Mouse (Mus musculus): ENCODE data around the gene E130114P18Rik. TPM values are rescaled to one million over a fixed set of nuclear protein-coding genes. Genes with fewer than 3 reads are reported as not detected.

E130114P18Rik gene
- polyA plus RNA-seq (2015; fragmentation: Nextera tagmentation; extraction: Ambion mirVana) = 11.6 and 12.1 TPM in 2 replicates

DNA sequence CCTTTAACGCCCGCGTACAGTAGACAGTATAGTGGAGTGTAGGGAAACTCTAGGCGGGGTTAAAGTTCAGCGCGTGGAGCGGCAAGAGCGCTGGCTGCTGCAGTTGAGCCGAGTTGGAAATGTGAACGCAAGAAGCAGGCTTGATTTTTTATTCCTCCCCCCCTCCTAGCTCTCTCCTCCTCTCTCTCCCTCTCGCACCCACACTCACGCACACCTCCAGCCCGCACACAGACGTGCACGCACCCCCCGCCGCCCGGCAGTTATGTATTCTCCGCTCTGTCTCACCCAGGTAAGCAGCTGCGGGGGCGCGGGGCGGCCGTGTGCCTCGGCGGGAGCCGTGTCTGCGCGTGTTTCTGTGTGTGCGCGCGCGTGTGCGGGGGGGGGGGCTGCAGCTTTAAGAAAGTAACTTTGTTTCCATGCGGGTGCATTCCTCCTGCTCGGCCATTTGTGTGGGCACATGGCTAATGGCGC is at the start of gene E130114P18Rik:
TSS of gene E130114P18Rik (minus strand) at position 373 of the 471 bp plus-strand sequence.
- under 1% methylated on average over 36 of the region's 37 CpGs for WGBS
- H3K36me3 ChIP-seq (ENCODE audit: control insufficient read depth, insufficient read depth, low read length) = no peaks in the 10 kb centered on the region
- H3K27ac ChIP-seq (ENCODE audit: low read length) = peak within 1 kb of the TSS; percentile 86
- H3K4me3 ChIP-seq (ENCODE audit: low read depth, low read length) = peak within 1 kb of the TSS; percentile 79
- H3K4me2 ChIP-seq (ENCODE audit: low read length) = peak within 1 kb of the TSS; percentile 95
- H3K9ac ChIP-seq (ENCODE audit: low read depth, low read length) = peak within 1 kb of the TSS; percentile 83
- H3K4me1 ChIP-seq (ENCODE audit: control insufficient read depth, insufficient read depth, low read length) = peaks cover 6% of the 10 kb centered on the region; the same call in 1 of the 2 replicates
- H3K9me3 ChIP-seq (replicated peaks; ENCODE audit: control insufficient read depth, low read length, poor library complexity, severe bottlenecking) = 0 out of 2 replicates have a peak, but pooled peaks cover under 1% of the 10 kb centered on the region
- ATAC-seq = peak; percentile 80
- H3K27me3 ChIP-seq (ENCODE audit: control insufficient read depth, insufficient read depth, low read depth, low read length) = peaks cover 3% of the 10 kb centered on the region; the same call in 1 of the 2 replicates

DNA sequence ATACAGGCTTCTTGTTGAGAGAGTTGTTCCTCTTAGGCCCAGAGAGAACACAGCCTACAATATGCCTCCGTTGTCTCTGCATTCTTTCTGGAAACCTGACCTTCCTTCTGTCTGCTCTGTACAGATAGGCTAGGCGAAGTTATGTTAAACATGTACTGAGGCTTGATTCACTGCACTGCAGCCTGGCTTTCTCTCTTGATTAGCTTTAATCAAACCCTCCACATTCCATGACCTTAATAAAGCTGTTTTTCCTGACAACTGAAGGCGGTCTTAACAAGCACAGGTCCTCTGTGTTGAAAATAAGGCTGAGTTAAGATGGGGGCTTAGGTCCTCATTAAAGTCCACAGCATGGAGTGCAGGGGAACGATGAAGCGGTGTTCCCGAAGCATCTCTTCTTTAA is 49.2 kb upstream of the E130114P18Rik start:
- peaks cover 13% of the 10 kb centered on the region for H3K4me1 ChIP-seq (ENCODE audit: control insufficient read depth, insufficient read depth, low read length)
- H3K36me3 ChIP-seq (ENCODE audit: control insufficient read depth, insufficient read depth, low read length) = no peaks in the 10 kb centered on the region
- H3K9me3 ChIP-seq (replicated peaks; ENCODE audit: control insufficient read depth, low read length, poor library complexity, severe bottlenecking) = no peaks in the 10 kb centered on the region
- H3K27me3 ChIP-seq (ENCODE audit: control insufficient read depth, insufficient read depth, low read depth, low read length) = no peaks in the 10 kb centered on the region; the same call in 1 of the 2 replicates
- WGBS = 42% methylated on average over 6 of the region's 6 CpGs
- H3K4me3 ChIP-seq (ENCODE audit: low read depth, low read length) = no peak overlapping the region
- H3K27ac ChIP-seq (ENCODE audit: low read length) = no peak overlapping the region
- no peak overlapping the region for H3K4me2 ChIP-seq (ENCODE audit: low read length)
- H3K9ac ChIP-seq (ENCODE audit: low read depth, low read length) = 0 out of 2 replicates have a peak overlapping the region, but pooled peaks have one; percentile 3
- no peak for ATAC-seq

DNA sequence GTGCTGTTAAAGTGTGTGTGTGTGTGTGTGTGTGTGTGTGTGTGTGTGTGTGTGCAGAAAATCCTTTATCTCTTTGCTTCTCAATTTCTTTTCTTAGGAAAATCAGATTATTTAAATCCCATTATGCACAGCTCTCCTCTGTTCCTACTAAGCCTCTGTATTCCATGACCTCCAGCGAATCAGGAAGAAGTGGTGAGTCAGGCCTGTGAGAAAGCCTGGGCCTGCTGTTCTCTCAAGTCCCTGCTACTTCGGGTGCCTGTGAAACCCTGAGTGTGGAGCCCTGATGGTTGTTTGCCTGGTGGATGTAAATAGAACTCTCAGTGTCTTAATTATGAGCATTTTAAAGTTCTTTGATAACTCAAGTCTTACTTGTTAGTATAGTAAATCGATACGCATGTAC is 48.0 kb upstream of the E130114P18Rik start:
- H3K4me3 ChIP-seq (ENCODE audit: low read depth, low read length) = no peak overlapping the region
- no peak overlapping the region for H3K4me2 ChIP-seq (ENCODE audit: low read length)
- 42% methylated on average over 4 of the region's 4 CpGs for WGBS
- ATAC-seq = peak; percentile 82
- peaks cover 13% of the 10 kb centered on the region for H3K4me1 ChIP-seq (ENCODE audit: control insufficient read depth, insufficient read depth, low read length)
- H3K9ac ChIP-seq (ENCODE audit: low read depth, low read length) = no peak overlapping the region
- H3K9me3 ChIP-seq (replicated peaks; ENCODE audit: control insufficient read depth, low read length, poor library complexity, severe bottlenecking) = no peaks in the 10 kb centered on the region
- no peaks in the 10 kb centered on the region for H3K36me3 ChIP-seq (ENCODE audit: control insufficient read depth, insufficient read depth, low read length)
- H3K27ac ChIP-seq (ENCODE audit: low read length) = no peak overlapping the region
- no peaks in the 10 kb centered on the region; the same call in 1 of the 2 replicates for H3K27me3 ChIP-seq (ENCODE audit: control insufficient read depth, insufficient read depth, low read depth, low read length)

DNA sequence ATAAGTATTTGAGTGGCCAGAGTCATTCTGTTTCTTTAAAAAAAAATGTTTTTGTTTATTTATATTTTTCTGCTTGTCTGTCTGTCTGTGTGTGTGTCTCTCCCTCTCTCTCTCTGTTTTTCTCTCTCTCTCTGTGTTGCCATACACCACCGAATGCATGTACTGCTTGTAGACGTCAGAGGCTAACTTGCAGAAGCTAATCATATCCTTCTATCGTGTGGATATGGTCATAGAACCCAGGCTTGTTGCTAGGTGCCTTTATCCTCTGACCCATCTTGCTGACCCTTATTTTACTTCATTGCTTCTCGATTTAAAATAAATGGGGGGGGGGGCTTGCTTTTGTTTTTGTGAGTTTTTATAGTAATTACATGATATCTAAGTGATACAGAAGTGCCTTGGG is 47.6 kb upstream of the E130114P18Rik start:
- H3K4me3 ChIP-seq (ENCODE audit: low read depth, low read length) = no peak overlapping the region
- no peak for ATAC-seq
- H3K9me3 ChIP-seq (replicated peaks; ENCODE audit: control insufficient read depth, low read length, poor library complexity, severe bottlenecking) = no peaks in the 10 kb centered on the region
- 15% methylated on average over 4 of the region's 4 CpGs for WGBS
- H3K4me2 ChIP-seq (ENCODE audit: low read length) = no peak overlapping the region
- H3K27me3 ChIP-seq (ENCODE audit: control insufficient read depth, insufficient read depth, low read depth, low read length) = no peaks in the 10 kb centered on the region; the same call in 1 of the 2 replicates
- H3K4me1 ChIP-seq (ENCODE audit: control insufficient read depth, insufficient read depth, low read length) = peaks cover 13% of the 10 kb centered on the region
- H3K36me3 ChIP-seq (ENCODE audit: control insufficient read depth, insufficient read depth, low read length) = no peaks in the 10 kb centered on the region
- H3K27ac ChIP-seq (ENCODE audit: low read length) = no peak overlapping the region
- H3K9ac ChIP-seq (ENCODE audit: low read depth, low read length) = no peak overlapping the region

DNA sequence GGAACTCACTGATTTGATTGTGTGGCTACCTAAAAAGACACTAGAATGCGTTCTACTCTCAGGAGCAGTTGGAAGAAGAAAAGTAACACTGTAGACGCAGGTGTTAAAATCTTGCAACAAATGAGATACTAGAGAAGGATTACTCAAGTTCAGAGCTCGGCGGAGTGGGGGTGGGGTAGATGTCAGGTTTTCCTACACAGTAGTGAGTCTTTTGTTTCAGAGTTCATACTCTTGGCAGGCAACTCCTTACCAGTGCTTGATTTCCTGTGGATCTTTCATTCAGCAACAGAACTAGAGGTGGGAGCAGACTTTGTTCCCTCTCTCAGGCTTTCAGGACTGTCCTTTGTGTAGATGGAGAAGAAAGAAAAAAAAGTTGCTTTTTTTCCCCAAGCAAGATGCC is 46.6 kb upstream of the E130114P18Rik start:
- Histone ChIP-seq H3K4me1 (ENCODE audit: control insufficient read depth, insufficient read depth, low read length) (peaks cover 13% of the 10 kb centered on the region), H3K36me3 (ENCODE audit: control insufficient read depth, insufficient read depth, low read length) (no peaks in the 10 kb centered on the region), H3K27me3 (ENCODE audit: control insufficient read depth, insufficient read depth, low read depth, low read length) (no peaks in the 10 kb centered on the region; the same call in 1 of the 2 replicates), H3K4me3 (ENCODE audit: low read depth, low read length) (no peak overlapping the region), H3K9ac (ENCODE audit: low read depth, low read length) (no peak overlapping the region), H3K4me2 (ENCODE audit: low read length) (no peak overlapping the region), H3K9me3 (replicated peaks; ENCODE audit: control insufficient read depth, low read length, poor library complexity, severe bottlenecking) (no peaks in the 10 kb centered on the region), H3K27ac (ENCODE audit: low read length) (no peak overlapping the region)
- no peak for ATAC-seq
- WGBS = 38% methylated on average over 4 of the region's 4 CpGs

DNA sequence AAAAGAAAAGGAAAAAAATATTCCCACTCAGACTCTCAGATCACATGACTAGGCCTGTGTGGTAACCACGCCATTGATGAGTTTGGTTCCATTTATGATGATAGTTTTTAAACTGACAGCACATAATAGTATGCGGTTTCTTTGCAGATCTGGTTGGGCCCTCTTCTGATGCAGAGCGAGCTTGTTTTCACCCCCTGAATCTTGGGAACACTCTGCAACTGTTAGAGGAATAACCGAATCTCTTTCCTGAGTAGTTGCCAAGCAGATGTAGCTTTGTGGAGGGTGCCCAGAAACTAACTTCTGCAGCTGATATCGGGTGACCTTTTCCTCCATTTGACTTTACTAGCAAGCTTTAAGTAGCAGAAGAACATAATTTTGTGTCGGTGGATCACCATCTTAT is 45.6 kb upstream of the E130114P18Rik start:
- WGBS = 88% methylated on average over 6 of the region's 6 CpGs
- Histone ChIP-seq H3K4me2 (ENCODE audit: low read length) (no peak overlapping the region), H3K36me3 (ENCODE audit: control insufficient read depth, insufficient read depth, low read length) (no peaks in the 10 kb centered on the region)

DNA sequence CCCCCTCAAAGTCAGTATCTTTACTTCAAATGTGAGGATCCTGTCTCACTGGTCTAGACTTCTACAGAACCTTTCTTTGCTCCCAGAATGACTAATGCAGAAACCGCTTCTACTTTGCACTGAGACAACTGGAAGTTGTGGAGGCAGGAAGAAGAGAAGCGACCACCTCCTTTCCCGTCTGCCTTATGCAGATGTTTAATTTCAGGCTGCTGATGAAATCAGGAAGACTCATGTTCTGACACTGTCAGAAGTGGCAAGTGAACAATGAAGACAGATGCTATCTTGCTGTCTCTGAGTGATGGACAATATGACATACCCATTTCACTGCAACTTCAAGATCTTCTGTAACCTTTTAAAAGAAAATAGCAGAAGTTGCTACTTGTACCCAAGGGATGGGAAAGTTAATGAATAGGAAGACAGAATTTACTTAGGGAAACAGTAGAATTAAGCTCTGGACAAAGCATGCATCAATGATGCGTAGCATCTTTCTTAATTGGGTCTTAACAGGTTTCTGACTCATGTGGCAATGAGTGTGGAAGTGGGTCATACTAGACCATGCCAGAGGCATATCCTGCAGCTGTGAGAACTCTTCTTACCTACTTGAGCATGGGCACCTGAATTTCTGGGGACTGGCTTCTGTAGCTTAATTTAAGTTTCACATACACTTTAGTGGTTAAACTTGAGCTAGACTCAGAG is 43.8 kb upstream of the E130114P18Rik start:
- no peak overlapping the region for H3K9ac ChIP-seq (ENCODE audit: low read depth, low read length)
- H3K4me1 ChIP-seq (ENCODE audit: control insufficient read depth, insufficient read depth, low read length) = peaks cover 9% of the 10 kb centered on the region
- no peak for ATAC-seq
- no peaks in the 10 kb centered on the region for H3K9me3 ChIP-seq (replicated peaks; ENCODE audit: control insufficient read depth, low read length, poor library complexity, severe bottlenecking)
- no peak overlapping the region for H3K4me3 ChIP-seq (ENCODE audit: low read depth, low read length)
- no peak overlapping the region for H3K4me2 ChIP-seq (ENCODE audit: low read length)
- no peak overlapping the region for H3K27ac ChIP-seq (ENCODE audit: low read length)
- H3K27me3 ChIP-seq (ENCODE audit: control insufficient read depth, insufficient read depth, low read depth, low read length) = no peaks in the 10 kb centered on the region
- no peaks in the 10 kb centered on the region for H3K36me3 ChIP-seq (ENCODE audit: control insufficient read depth, insufficient read depth, low read length)
- 89% methylated on average over 4 of the region's 4 CpGs for WGBS

More for the DNA sequence above, 45.6 kb upstream of the E130114P18Rik start:
- no peak overlapping the region for H3K9ac ChIP-seq (ENCODE audit: low read depth, low read length)
- peaks cover 13% of the 10 kb centered on the region for H3K4me1 ChIP-seq (ENCODE audit: control insufficient read depth, insufficient read depth, low read length)
- ATAC-seq = no peak
- H3K9me3 ChIP-seq (replicated peaks; ENCODE audit: control insufficient read depth, low read length, poor library complexity, severe bottlenecking) = no peaks in the 10 kb centered on the region
- H3K27me3 ChIP-seq (ENCODE audit: control insufficient read depth, insufficient read depth, low read depth, low read length) = no peaks in the 10 kb centered on the region; the same call in 1 of the 2 replicates
- no peak overlapping the region for H3K4me3 ChIP-seq (ENCODE audit: low read depth, low read length)
- no peak overlapping the region for H3K27ac ChIP-seq (ENCODE audit: low read length)

DNA sequence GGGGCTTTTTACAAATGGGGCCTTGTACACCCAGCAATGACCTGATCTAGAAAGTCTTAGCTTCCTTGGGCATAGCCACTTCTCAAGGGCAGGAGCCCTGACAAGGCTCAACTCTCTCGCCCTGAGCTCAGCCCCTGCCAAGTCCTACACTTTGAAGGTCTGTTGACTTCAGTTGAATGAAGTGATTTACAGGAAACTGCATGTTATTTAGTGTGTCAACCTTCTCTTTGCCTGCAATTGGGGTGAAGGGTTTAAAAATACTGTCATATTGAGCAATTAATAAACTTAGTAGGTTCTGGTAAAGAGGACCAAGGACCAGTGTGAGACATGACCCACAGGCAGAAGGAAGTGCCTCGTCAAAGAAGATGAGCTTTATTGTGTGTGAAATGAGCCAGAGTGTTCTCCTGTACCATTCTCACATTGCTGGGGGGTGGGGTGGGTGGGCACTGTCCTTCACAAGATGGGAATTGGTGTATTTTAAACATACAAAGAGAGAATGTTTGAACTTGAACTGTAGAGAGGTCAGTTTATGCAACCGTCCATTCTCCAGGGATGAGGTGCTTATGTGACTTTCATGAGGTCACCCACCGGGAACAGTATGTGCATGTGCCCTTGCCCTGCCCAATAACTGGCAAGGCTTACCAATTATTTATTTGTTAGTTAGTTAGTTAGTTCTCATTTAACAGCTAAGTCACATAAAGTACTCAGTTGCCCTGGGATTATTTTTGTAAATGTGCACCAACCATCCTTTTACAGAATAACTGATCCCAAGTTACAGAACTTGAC is 42.8 kb upstream of the E130114P18Rik start:
- no peaks in the 10 kb centered on the region for H3K9me3 ChIP-seq (replicated peaks; ENCODE audit: control insufficient read depth, low read length, poor library complexity, severe bottlenecking)
- no peaks in the 10 kb centered on the region for H3K36me3 ChIP-seq (ENCODE audit: control insufficient read depth, insufficient read depth, low read length)
- no peak overlapping the region for H3K4me2 ChIP-seq (ENCODE audit: low read length)
- no peaks in the 10 kb centered on the region for H3K27me3 ChIP-seq (ENCODE audit: control insufficient read depth, insufficient read depth, low read depth, low read length)
- no peak for ATAC-seq
- H3K4me1 ChIP-seq (ENCODE audit: control insufficient read depth, insufficient read depth, low read length) = peaks cover 6% of the 10 kb centered on the region
- 84% methylated on average over 4 of the region's 4 CpGs for WGBS
- H3K4me3 ChIP-seq (ENCODE audit: low read depth, low read length) = no peak overlapping the region
- H3K27ac ChIP-seq (ENCODE audit: low read length) = no peak overlapping the region
- H3K9ac ChIP-seq (ENCODE audit: low read depth, low read length) = no peak overlapping the region

DNA sequence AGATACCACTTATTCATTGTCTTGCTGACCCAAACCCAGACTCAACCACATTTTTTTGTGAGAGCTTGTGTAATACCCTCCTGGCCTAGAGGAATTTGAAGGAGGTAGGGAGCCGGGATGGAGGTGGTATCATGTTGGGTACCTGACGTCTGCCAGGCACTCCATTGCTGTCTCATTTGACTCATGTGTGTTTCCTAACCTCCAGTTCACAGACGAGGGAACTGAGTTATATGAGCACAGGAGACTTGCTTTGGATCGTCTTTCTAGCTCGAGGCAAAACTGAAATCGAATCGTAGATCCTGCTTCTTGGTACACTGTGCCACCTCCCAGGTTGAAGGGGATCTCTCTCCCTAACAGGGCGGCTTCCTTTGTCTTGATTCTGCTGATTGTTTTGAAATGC is 41.2 kb upstream of the E130114P18Rik start:
- H3K27me3 ChIP-seq (ENCODE audit: control insufficient read depth, insufficient read depth, low read depth, low read length) = no peaks in the 10 kb centered on the region
- no peaks in the 10 kb centered on the region; the same call in 1 of the 2 replicates for H3K4me1 ChIP-seq (ENCODE audit: control insufficient read depth, insufficient read depth, low read length)
- no peak overlapping the region for H3K27ac ChIP-seq (ENCODE audit: low read length)
- WGBS = 87% methylated on average over 8 of the region's 8 CpGs
- H3K36me3 ChIP-seq (ENCODE audit: control insufficient read depth, insufficient read depth, low read length) = no peaks in the 10 kb centered on the region
- no peaks in the 10 kb centered on the region for H3K9me3 ChIP-seq (replicated peaks; ENCODE audit: control insufficient read depth, low read length, poor library complexity, severe bottlenecking)
- no peak overlapping the region for H3K4me2 ChIP-seq (ENCODE audit: low read length)
- H3K9ac ChIP-seq (ENCODE audit: low read depth, low read length) = no peak overlapping the region
- H3K4me3 ChIP-seq (ENCODE audit: low read depth, low read length) = no peak overlapping the region
- no peak for ATAC-seq

Data from midbrain, embryonic 16.5 days (tissue).